Mouse (Mus musculus): ENCODE data around the gene Rtraf. TPM values are rescaled to one million over a fixed set of nuclear protein-coding genes. Genes with fewer than 3 reads are reported as not detected.

The Rtraf gene
- polyA plus RNA-seq, 1 experiment from 2014 or later: 277 TPM

DNA sequence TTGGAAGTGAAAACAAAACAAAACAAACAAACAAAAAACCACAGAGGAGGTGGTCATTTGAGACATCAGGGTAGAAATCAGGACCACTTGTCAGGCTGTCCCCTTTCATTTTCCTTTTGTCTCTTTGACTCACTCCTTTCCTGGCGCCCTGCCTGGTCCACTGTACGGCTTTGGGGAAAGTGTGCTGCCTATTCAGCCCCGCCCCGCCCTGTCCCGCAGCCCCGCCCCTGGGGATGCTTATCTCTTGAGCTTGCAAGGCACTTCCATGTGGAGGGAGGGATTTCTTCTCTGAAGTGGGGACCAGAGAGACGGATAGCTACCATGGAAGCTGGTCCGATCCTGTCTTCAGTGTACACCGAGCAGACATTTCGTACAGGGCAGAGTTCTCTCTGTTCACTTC is 20.0 kb downstream of the Rtraf start:
- H3K27me3 ChIP-seq (ENCODE audit: control insufficient read depth, insufficient read depth, low read length): no peaks in the 10 kb centered on the region
- DNase-seq (ENCODE audit: low spot score) (no peak), ATAC-seq (ENCODE audit: low FRiP score) (no peak)

DNA sequence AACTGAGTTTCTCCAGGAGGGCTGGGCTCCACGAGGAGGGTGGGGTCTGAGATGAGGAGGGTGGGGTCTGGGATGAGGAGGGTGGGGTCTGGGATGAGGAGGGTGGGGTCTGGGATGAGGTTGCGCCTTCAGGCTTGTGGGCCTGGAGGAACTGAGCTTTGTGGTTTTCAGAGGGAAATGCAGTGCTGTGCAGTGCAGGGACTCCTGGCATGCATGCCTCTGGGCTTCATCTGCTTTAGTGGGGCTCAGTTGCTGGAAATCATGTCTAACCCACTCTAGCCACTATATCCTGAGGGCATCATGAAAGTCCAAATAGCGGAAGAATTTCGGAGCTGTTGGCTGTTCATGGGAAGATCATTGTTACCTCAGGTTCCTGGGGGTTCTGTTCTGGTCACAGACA is 20.4 kb downstream of the Rtraf start:
- H3K27ac ChIP-seq (ENCODE audit: low read depth, low read length): no peak overlapping the region
- H3K4me1 ChIP-seq (replicated peaks; ENCODE audit: control insufficient read depth, insufficient read depth, low read length): no peaks in the 10 kb centered on the region
- 65% methylated on average over 4 of the region's 4 CpGs for WGBS
- H3K9ac ChIP-seq (ENCODE audit: low read depth, low read length): no peak overlapping the region
- no peaks in the 10 kb centered on the region for H3K36me3 ChIP-seq (ENCODE audit: control insufficient read depth, insufficient read depth, low read length)
- H3K4me2 ChIP-seq (replicated peaks; ENCODE audit: low read depth, low read length): no peak overlapping the region
- no peak for ATAC-seq (ENCODE audit: low FRiP score)
- H3K27me3 ChIP-seq (ENCODE audit: control insufficient read depth, insufficient read depth, low read length): no peaks in the 10 kb centered on the region
- H3K4me3 ChIP-seq (ENCODE audit: low read depth, low read length): no peak overlapping the region
- H3K9me3 ChIP-seq (ENCODE audit: control insufficient read depth, low read length): no peaks in the 10 kb centered on the region
- no peak for DNase-seq (ENCODE audit: low spot score)

More for the DNA sequence above, 20.0 kb downstream of the Rtraf start:
- Histone ChIP-seq H3K9ac (ENCODE audit: low read depth, low read length) (no peak overlapping the region), H3K9me3 (ENCODE audit: control insufficient read depth, low read length) (no peaks in the 10 kb centered on the region), H3K4me1 (replicated peaks; ENCODE audit: control insufficient read depth, insufficient read depth, low read length) (no peaks in the 10 kb centered on the region), H3K4me2 (replicated peaks; ENCODE audit: low read depth, low read length) (no peak overlapping the region), H3K4me3 (ENCODE audit: low read depth, low read length) (no peak overlapping the region), H3K27ac (ENCODE audit: low read depth, low read length) (no peak overlapping the region), H3K36me3 (ENCODE audit: control insufficient read depth, insufficient read depth, low read length) (no peaks in the 10 kb centered on the region)
- 48% methylated on average over 10 of the region's 10 CpGs for WGBS

DNA sequence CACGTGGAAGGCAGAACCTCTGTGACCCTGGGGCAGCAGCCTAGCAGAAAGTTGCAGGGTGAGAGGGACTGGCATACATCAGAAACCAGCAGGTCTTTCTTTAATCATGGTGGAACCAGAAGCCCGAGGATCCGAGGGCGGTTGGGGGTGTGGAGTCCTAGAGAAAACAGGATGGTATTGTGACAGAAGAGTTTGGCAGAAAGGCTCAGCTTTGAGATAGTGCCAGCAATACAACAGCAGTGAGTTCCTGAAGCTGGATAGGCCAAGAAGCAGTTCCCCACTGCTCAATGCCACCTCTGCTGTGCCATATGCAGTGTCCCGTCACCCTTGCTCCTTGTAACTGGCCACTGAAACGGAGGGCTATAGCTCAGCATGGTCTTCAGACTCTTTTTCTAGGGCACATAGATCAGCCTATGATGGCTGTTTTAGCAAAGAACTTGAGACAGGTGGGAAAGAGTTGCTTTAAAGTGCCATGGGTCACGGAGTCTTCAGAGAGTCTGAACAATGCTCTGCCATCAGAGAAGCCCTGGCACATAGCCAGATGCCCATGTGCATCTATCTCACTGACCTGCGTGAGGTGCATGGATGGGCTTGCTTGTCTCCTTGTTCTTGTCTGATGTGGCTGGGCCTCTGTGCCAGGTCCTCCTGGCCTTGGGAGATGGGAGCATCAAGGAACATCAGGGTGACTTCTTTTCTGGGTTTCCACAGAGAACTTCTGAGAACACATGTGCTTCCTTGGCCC is 22.0 kb downstream of the Rtraf start:
- Histone ChIP-seq H3K36me3 (ENCODE audit: control insufficient read depth, insufficient read depth, low read length) (no peaks in the 10 kb centered on the region), H3K4me3 (ENCODE audit: low read depth, low read length) (no peak overlapping the region), H3K9me3 (ENCODE audit: control insufficient read depth, low read length) (no peaks in the 10 kb centered on the region), H3K27ac (ENCODE audit: low read depth, low read length) (no peak overlapping the region), H3K4me1 (replicated peaks; ENCODE audit: control insufficient read depth, insufficient read depth, low read length) (no peaks in the 10 kb centered on the region), H3K9ac (ENCODE audit: low read depth, low read length) (no peak overlapping the region), H3K4me2 (replicated peaks; ENCODE audit: low read depth, low read length) (no peak overlapping the region), H3K27me3 (ENCODE audit: control insufficient read depth, insufficient read depth, low read length) (no peaks in the 10 kb centered on the region)
- 85% methylated on average over 8 of the region's 8 CpGs for WGBS
- no peak for ATAC-seq (ENCODE audit: low FRiP score)
- no peak for DNase-seq (ENCODE audit: low spot score)

DNA sequence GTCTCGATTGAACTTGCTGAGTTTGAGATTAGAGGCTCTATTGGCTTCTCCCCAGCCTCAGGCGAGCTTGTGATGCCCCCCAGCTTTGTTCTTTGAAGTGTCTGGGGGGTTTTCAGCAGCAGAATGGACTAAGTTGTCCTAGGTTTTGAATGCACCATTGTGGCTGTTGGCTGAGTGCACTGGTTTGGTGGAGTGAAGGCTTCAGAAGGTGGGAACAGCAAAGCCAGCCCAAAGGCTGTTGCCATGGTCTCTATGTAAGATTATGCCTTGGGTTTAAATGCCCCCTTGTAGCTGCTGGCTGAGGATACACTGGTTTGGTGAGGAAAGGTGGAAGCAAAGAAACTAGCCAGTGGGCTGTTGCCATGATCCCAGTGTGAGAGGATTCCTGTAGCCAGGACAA is 23.1 kb downstream of the Rtraf start:
- H3K4me2 ChIP-seq (replicated peaks; ENCODE audit: low read depth, low read length): no peak overlapping the region
- H3K9ac ChIP-seq (ENCODE audit: low read depth, low read length): no peak overlapping the region
- WGBS: 46% methylated on average over 2 of the region's 2 CpGs
- H3K36me3 ChIP-seq (ENCODE audit: control insufficient read depth, insufficient read depth, low read length): no peaks in the 10 kb centered on the region
- ATAC-seq (ENCODE audit: low FRiP score) (no peak), DNase-seq (ENCODE audit: low spot score) (no peak)
- no peaks in the 10 kb centered on the region for H3K27me3 ChIP-seq (ENCODE audit: control insufficient read depth, insufficient read depth, low read length)
- H3K27ac ChIP-seq (ENCODE audit: low read depth, low read length): no peak overlapping the region
- no peaks in the 10 kb centered on the region for H3K4me1 ChIP-seq (replicated peaks; ENCODE audit: control insufficient read depth, insufficient read depth, low read length)
- no peaks in the 10 kb centered on the region for H3K9me3 ChIP-seq (ENCODE audit: control insufficient read depth, low read length)
- no peak overlapping the region for H3K4me3 ChIP-seq (ENCODE audit: low read depth, low read length)

DNA sequence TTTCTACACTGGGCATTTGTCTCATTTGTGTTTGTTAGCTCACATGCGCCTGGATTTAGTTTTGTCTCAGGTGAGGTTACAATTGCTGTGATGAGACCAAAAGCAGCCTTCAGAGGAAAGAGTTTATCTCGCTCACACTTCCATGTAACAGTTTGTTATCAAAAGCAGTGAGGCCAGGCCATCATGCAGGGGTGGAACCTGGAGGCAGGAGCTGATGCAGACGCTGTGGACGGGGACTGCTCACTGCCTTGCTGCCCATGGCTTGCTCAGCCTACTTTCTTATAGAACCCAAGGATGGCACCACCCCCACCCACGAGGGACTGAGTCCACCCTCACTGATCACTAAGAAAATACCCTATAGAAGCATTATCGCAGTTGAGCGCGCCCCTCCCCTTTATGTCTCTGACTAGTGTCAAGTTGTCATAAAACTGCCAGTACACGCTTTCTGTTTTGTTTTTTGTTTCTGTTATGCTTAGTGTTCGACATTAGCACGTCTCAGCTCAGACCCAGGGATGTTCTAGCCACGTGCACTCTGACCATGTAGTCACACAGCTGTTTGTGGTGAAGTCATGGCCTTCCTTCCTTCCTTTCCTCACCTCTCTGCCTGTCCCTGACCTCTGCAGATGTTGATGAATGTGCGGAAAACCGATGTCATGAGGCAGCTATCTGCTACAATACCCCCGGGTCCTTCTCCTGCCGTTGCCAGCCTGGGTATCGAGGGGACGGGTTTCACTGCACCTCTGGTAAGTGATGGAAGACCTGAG is 26.9 kb downstream of the Rtraf start:
- DNase-seq (ENCODE audit: low spot score) (no peak), ATAC-seq (ENCODE audit: low FRiP score) (no peak)
- Histone ChIP-seq H3K27ac (ENCODE audit: low read depth, low read length) (no peak overlapping the region), H3K4me2 (replicated peaks; ENCODE audit: low read depth, low read length) (no peak overlapping the region), H3K4me3 (ENCODE audit: low read depth, low read length) (no peak overlapping the region), H3K27me3 (ENCODE audit: control insufficient read depth, insufficient read depth, low read length) (no peaks in the 10 kb centered on the region), H3K9me3 (ENCODE audit: control insufficient read depth, low read length) (no peaks in the 10 kb centered on the region), H3K4me1 (replicated peaks; ENCODE audit: control insufficient read depth, insufficient read depth, low read length) (no peaks in the 10 kb centered on the region), H3K36me3 (ENCODE audit: control insufficient read depth, insufficient read depth, low read length) (no peaks in the 10 kb centered on the region), H3K9ac (ENCODE audit: low read depth, low read length) (no peak overlapping the region)
- WGBS: 88% methylated on average over 18 of the region's 18 CpGs

DNA sequence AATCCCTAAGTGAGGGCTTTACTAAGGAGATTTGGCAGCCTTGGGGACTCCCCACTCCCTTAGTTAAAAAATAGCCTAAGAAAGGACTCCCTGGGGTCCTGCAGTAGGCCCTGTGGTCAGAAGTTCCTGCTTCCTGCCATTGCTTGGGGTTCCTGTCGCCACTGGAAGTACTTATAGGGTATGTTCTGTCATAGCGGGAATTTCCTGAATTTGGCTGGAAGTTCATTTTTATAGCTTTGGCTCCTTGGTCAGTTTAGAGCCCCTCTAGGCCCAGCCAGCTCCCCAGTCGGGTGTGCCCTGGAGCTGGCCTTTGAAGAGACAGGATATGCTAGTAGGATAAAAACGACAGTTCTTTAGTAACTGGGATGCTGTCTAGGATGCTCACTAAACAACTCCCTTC is 28.7 kb downstream of the Rtraf start:
- no peaks in the 10 kb centered on the region for H3K27me3 ChIP-seq (ENCODE audit: control insufficient read depth, insufficient read depth, low read length)
- 75% methylated on average over 4 of the region's 4 CpGs for WGBS
- H3K4me1 ChIP-seq (replicated peaks; ENCODE audit: control insufficient read depth, insufficient read depth, low read length): no peaks in the 10 kb centered on the region
- H3K4me3 ChIP-seq (ENCODE audit: low read depth, low read length): no peak overlapping the region
- no peak overlapping the region for H3K9ac ChIP-seq (ENCODE audit: low read depth, low read length)
- DNase-seq (ENCODE audit: low spot score) (no peak), ATAC-seq (ENCODE audit: low FRiP score) (no peak)
- H3K36me3 ChIP-seq (ENCODE audit: control insufficient read depth, insufficient read depth, low read length): no peaks in the 10 kb centered on the region
- H3K9me3 ChIP-seq (ENCODE audit: control insufficient read depth, low read length): no peaks in the 10 kb centered on the region
- H3K4me2 ChIP-seq (replicated peaks; ENCODE audit: low read depth, low read length): no peak overlapping the region
- no peak overlapping the region for H3K27ac ChIP-seq (ENCODE audit: low read depth, low read length)

DNA sequence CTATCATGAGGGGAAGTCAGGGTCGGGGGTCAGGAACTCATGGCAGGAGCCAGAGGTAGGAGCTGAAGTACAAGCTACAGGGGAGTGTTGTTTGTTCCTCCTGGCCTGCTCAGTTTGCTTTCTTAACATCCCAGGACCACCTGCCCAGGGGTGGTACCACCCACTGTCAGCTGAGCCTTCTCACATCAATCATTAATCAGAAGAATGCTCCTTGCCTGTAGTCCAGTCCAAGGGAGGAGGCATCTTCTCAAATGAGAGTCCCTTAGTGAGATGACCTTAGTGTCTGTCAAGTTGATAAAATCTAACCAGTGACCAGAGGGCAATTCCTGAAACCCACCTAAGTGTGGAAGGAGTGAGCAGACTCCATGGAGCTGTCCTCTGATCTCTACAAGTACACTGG is 35.2 kb downstream of the Rtraf start:
- H3K4me3 ChIP-seq (ENCODE audit: low read depth, low read length): no peak overlapping the region
- H3K27me3 ChIP-seq (ENCODE audit: control insufficient read depth, insufficient read depth, low read length): no peaks in the 10 kb centered on the region
- H3K36me3 ChIP-seq (ENCODE audit: control insufficient read depth, insufficient read depth, low read length): no peaks in the 10 kb centered on the region
- H3K4me2 ChIP-seq (replicated peaks; ENCODE audit: low read depth, low read length): no peak overlapping the region
- no peak overlapping the region for H3K9ac ChIP-seq (ENCODE audit: low read depth, low read length)
- no peak for ATAC-seq (ENCODE audit: low FRiP score)
- DNase-seq (ENCODE audit: low spot score): no peak
- H3K27ac ChIP-seq (ENCODE audit: low read depth, low read length): no peak overlapping the region
- H3K4me1 ChIP-seq (replicated peaks; ENCODE audit: control insufficient read depth, insufficient read depth, low read length): no peaks in the 10 kb centered on the region
- 77% methylated on average over 1 of the region's 1 CpGs for WGBS
- H3K9me3 ChIP-seq (ENCODE audit: control insufficient read depth, low read length): no peaks in the 10 kb centered on the region

DNA sequence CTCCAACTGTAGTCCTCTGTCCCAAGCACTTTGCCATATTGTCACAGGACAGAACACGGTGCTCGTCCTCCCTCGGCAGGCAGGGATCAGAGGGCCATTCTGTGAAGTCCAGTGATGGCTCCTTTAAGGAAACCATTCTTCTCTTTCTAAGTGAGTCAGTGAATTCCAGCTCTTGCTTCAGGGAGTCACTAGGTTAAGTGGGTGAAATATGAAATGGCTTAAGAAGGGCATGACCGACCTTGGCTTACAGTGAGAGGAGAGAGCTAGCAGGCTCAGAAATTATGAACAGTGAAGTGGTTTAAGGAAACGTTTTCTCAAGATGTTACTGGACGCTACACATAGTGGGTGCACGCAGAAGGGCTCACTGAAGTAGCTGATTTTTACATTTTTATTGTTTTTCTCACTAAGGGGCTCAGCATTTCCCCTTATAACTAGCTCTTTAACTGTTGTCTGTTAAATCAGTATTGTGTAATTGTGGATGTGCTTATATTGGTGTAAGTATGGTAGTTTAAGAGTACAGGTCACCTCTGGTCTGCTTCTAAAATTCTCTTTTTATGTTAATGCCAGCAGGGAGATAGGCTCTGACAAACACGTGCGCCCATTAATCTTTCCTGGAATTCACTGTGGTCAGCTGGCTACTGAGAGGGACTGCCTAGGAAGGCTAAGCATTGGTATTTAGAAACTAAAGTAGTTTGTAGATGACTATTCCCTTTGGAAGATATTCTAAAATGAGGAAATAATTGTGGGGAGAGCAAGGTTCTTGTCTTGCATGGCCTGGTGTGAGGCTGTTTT is 37.6 kb downstream of the Rtraf start:
- WGBS: 88% methylated on average over 9 of the region's 9 CpGs

More for the DNA sequence above, 37.6 kb downstream of the Rtraf start:
- H3K27ac ChIP-seq (ENCODE audit: low read depth, low read length): no peak overlapping the region
- H3K27me3 ChIP-seq (ENCODE audit: control insufficient read depth, insufficient read depth, low read length): no peaks in the 10 kb centered on the region
- H3K4me1 ChIP-seq (replicated peaks; ENCODE audit: control insufficient read depth, insufficient read depth, low read length): no peaks in the 10 kb centered on the region
- H3K9ac ChIP-seq (ENCODE audit: low read depth, low read length): no peak overlapping the region
- ATAC-seq (ENCODE audit: low FRiP score): no peak
- no peaks in the 10 kb centered on the region for H3K36me3 ChIP-seq (ENCODE audit: control insufficient read depth, insufficient read depth, low read length)
- no peak overlapping the region for H3K4me3 ChIP-seq (ENCODE audit: low read depth, low read length)
- H3K9me3 ChIP-seq (ENCODE audit: control insufficient read depth, low read length): no peaks in the 10 kb centered on the region
- DNase-seq (ENCODE audit: low spot score): no peak
- H3K4me2 ChIP-seq (replicated peaks; ENCODE audit: low read depth, low read length): no peak overlapping the region

Data from hindbrain, embryonic 11.5 days (tissue).